Mouse (Mus musculus): ENCODE measurements around the gene Olfr1351. TPM values are rescaled to one million over a fixed set of nuclear protein-coding genes. Genes with fewer than 3 reads are reported as not detected.

Olfr1351 gene
- polyA plus RNA-seq (2014; fragmentation: Illumina TruSeq; extraction: RNeasy Lipid Tissue Mini Kit (QIAGEN cat#74804); ENCODE audit: low read depth, low replicate concordance): not detected

GRCm38 (mm10) chr10:79012172-79012571, at the start of gene Olfr1351:
TSS of gene Olfr1351 (plus strand) at chr10:79012472.

GRCm38 (mm10) chr10:78963009-78963408, 49.3 kb upstream of the Olfr1351 start, which contains the start of gene Olfr1353:
TSS of gene Olfr1353 (plus strand) at chr10:78963309.

GRCm38 (mm10) chr10:78980750-78981149, 31.5 kb upstream of the Olfr1351 start, which contains the start of gene Olfr1352:
TSS of gene Olfr1352 (plus strand) at chr10:78981050.

GRCm38 (mm10) chr10:79028441-79028840, 16.2 kb downstream of the Olfr1351 start, which contains the start of gene Olfr57:
TSS of gene Olfr57 (plus strand) at chr10:79028741.

Other genes with a start within 250 kb of the Olfr1351 start
- gene Slc1a6, start 232.0 kb upstream of the Olfr1351 start, polyA plus RNA-seq (2014; fragmentation: Illumina TruSeq; extraction: RNeasy Lipid Tissue Mini Kit (QIAGEN cat#74804); ENCODE audit: low read depth, low replicate concordance): not detected
- not detected for gene Olfr1356, start 160.3 kb upstream of the Olfr1351 start, polyA plus RNA-seq (2014; fragmentation: Illumina TruSeq; extraction: RNeasy Lipid Tissue Mini Kit (QIAGEN cat#74804); ENCODE audit: low read depth, low replicate concordance)
- not detected for gene Olfr1355, start 136.9 kb upstream of the Olfr1351 start, polyA plus RNA-seq (2014; fragmentation: Illumina TruSeq; extraction: RNeasy Lipid Tissue Mini Kit (QIAGEN cat#74804); ENCODE audit: low read depth, low replicate concordance)
- not detected for gene Olfr1354, start 99.3 kb upstream of the Olfr1351 start, polyA plus RNA-seq (2014; fragmentation: Illumina TruSeq; extraction: RNeasy Lipid Tissue Mini Kit (QIAGEN cat#74804); ENCODE audit: low read depth, low replicate concordance)
- gene Olfr8, start 61.8 kb upstream of the Olfr1351 start, polyA plus RNA-seq (2014; fragmentation: Illumina TruSeq; extraction: RNeasy Lipid Tissue Mini Kit (QIAGEN cat#74804); ENCODE audit: low read depth, low replicate concordance): not detected
- not detected for gene Olfr1353, start 49.2 kb upstream of the Olfr1351 start, polyA plus RNA-seq (2014; fragmentation: Illumina TruSeq; extraction: RNeasy Lipid Tissue Mini Kit (QIAGEN cat#74804); ENCODE audit: low read depth, low replicate concordance)
- not detected for gene Olfr1352, start 31.4 kb upstream of the Olfr1351 start, polyA plus RNA-seq (2014; fragmentation: Illumina TruSeq; extraction: RNeasy Lipid Tissue Mini Kit (QIAGEN cat#74804); ENCODE audit: low read depth, low replicate concordance)
- gene Olfr57, start 16.3 kb downstream of the Olfr1351 start, polyA plus RNA-seq (2014; fragmentation: Illumina TruSeq; extraction: RNeasy Lipid Tissue Mini Kit (QIAGEN cat#74804); ENCODE audit: low read depth, low replicate concordance): not detected
- gene 2610008E11Rik, start 85.1 kb downstream of the Olfr1351 start, polyA plus RNA-seq (2014; fragmentation: Illumina TruSeq; extraction: RNeasy Lipid Tissue Mini Kit (QIAGEN cat#74804); ENCODE audit: low read depth, low replicate concordance): 57.9 TPM
- gene Vmn2r80, start 136.3 kb downstream of the Olfr1351 start, polyA plus RNA-seq (2014; fragmentation: Illumina TruSeq; extraction: RNeasy Lipid Tissue Mini Kit (QIAGEN cat#74804); ENCODE audit: low read depth, low replicate concordance): not detected
- not detected for gene Vmn2r81, start 235.2 kb downstream of the Olfr1351 start, polyA plus RNA-seq (2014; fragmentation: Illumina TruSeq; extraction: RNeasy Lipid Tissue Mini Kit (QIAGEN cat#74804); ENCODE audit: low read depth, low replicate concordance)

Data from sigmoid colon, adult 10 weeks (tissue).